Mouse (Mus musculus) kidney, adult 2 months (tissue): ENCODE data around the gene Vps51.

Experiments used
- CTCF ChIP-seq: fragments of 200-500 bp; conservative IDR thresholded peaks from 2 replicates; pipeline ENCODE4 v1.5.1; 2011; ENCODE audit warnings: low read depth, mild to moderate bottlenecking, control low read depth, low read length, moderate library complexity, mixed read lengths; ENCODE audit not compliant: insufficient read depth, insufficient read length
- POLR2A ChIP-seq: fragments of 200-500 bp; IDR thresholded peaks from one replicate; pipeline ENCODE4 v1.6.1; 2011; ENCODE audit warnings: low read depth, low read length, control low read depth

DNA sequence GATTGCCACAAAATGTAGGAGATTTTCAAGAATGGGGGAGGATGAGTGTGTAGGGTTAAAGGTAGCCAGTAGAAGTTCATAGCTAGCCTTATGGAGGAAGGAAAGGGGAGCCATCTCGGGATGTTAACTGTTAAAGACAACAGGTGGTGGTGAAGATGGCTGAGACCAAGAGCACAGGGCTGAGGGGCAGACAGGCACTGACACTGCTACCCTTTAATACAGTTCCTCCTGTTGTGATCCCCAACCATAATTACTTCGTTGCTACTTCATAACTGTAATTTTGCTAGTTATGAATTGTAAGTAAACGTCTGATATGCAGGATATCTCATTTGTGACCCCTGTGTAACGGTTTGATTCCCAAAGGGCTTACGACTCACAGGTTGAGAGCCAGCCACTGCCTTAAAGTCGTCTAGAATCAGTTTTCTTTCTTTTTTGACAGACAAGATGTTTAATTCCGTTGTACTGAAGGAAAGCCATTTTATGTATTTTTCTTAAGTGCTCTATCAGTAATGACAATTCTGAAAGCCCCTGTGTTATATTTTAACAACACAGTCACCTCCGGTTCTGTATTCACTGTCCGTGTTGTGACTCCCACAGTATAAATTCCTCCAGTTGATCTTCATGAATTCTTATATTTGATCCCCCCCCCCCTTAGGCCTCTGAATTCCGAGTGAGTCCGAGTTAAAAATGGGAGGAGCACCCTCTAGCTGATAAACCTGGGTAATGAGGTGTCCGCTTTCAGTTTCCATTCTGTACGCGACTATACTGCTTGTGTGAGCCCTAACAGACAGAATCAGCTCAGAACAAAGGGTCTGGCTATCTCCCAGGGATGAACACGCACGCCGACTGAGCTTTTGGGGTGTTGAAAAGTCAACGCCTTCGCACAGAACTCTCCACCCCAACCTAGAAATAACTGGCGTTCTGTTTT is 31.4 kb downstream of the Vps51 start:
- TF ChIP-seq POLR2A (no peak), CTCF (no peak)
